Mouse (Mus musculus) forebrain, embryonic 10.5 days (tissue): ENCODE data around the gene Afg1l. TPM values are rescaled to one million over a fixed set of nuclear protein-coding genes. Genes with fewer than 3 reads are reported as not detected.

Source experiments
- DNase-seq: peaks from one replicate; pipeline ENCODE4 v3.0.0-alpha.2; 2017; ENCODE audit warnings: low spot score; ENCODE audit errors: extremely low spot score
- H3K27ac ChIP-seq: fragments of 300-500 bp; sonication (generic); 2 replicates; pipeline ENCODE4 v1.5.1; 2016; ENCODE audit warnings: mild to moderate bottlenecking
- H3K27me3 ChIP-seq: fragments of 300-500 bp; sonication (generic); 2 replicates; pipeline ENCODE4 v1.6.1; 2016; ENCODE audit warnings: mild to moderate bottlenecking; ENCODE audit not compliant: poor library complexity, severe bottlenecking
- H3K36me3 ChIP-seq: fragments of 300-500 bp; sonication (generic); replicated peaks from 2 replicates; pipeline ENCODE4 v1.6.1; 2016; ENCODE audit warnings: mild to moderate bottlenecking, moderate library complexity
- H3K4me1 ChIP-seq: fragments of 300-500 bp; sonication (generic); 2 replicates; pipeline ENCODE4 v1.6.1; 2016
- H3K4me3 ChIP-seq: fragments of 300-500 bp; sonication (generic); 2 replicates; pipeline ENCODE4 v1.5.1; 2016; ENCODE audit warnings: mild to moderate bottlenecking, moderate library complexity
- H3K9me3 ChIP-seq: fragments of 300-500 bp; sonication (generic); 2 replicates; pipeline ENCODE4 v1.6.1; 2016; ENCODE audit warnings: mild to moderate bottlenecking, moderate library complexity
- WGBS: fragments of 180-500 bp; shearing (Covaris S2); methylation state at CpG from one replicate; pipeline ENCODE4 v1.1.7; 2016; 5-methylcytosine and 5-hydroxymethylcytosine counted together
- polyA plus RNA-seq: library from polyadenylated mRNA; unstranded; fragments of >200 nt; fragmentation: Nextera tagmentation; extraction: Ambion mirVana; gene quantifications from 2 replicates; pipeline ENCODE4 v1.2.1, GENCODE M21; 2016

Afg1l gene
- polyA plus RNA-seq, 1 experiment from 2014 or later: 3.6 TPM

DNA sequence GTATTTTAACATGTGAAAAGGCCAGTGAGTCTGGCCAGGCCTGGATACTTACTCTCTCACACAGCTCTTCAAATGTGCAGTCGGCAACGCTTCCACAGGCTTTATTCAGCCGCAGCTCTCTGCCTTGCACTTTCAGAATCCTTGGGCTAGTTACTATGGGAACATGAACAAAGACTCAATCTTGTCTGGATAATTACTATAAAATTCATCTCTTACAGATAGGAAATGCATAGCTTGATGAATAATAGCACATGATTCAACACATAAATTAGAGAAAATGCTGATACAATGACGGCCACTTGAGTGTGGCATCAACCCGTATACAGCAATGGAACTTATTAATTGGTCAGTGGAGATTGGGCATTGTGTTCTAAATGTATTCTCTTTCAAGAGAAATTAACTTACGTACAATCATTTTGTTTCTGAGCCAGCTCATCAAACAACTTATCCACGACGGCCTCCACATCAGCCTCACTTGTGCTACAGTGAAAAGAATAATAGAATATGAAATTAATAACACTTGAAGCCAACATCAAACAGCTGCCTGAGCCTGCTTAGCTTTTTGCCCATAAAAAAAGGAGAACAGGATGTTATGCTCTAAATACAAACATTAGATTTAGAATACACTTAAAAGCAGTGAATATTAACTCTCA, 138.5 kb downstream of the Afg1l start:
- no peaks in the 10 kb centered on the region for H3K9me3 ChIP-seq
- peak; percentile 32 for DNase-seq
- no peaks in the 10 kb centered on the region for H3K36me3 ChIP-seq
- H3K27ac ChIP-seq: peak overlapping the region; percentile 63; the same call in 1 of the 2 replicates
- H3K4me1 ChIP-seq: peaks cover 50% of the 10 kb centered on the region
- H3K4me3 ChIP-seq: no peak overlapping the region
- peaks cover 9% of the 10 kb centered on the region; the same call in 1 of the 2 replicates for H3K27me3 ChIP-seq
- 51% methylated on average over 8 of the region's 8 CpGs for WGBS

DNA sequence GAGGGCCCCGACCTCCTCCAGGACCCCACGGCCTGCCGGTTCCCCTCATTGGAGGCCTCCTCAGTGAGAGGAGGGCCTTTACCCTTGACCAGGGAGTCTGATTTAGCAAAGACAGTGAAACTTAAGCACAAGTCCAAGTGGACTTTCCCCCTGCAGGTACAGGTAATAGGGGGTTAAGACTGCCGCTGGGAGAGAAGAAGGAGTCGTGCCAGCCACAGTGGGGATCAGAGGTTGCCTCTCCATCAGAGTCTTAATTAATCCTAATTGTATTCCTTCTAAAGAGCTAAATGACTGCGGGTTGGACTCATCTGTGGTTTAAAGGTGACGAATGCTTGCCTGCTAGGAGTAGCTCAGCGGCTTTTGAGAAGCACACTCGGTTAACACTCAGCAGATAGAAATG, 139.9 kb downstream of the Afg1l start:
- peaks cover 50% of the 10 kb centered on the region for H3K4me1 ChIP-seq
- peaks cover 6% of the 10 kb centered on the region; the same call in 1 of the 2 replicates for H3K27me3 ChIP-seq
- no peaks in the 10 kb centered on the region for H3K36me3 ChIP-seq
- 34% methylated on average over 9 of the region's 9 CpGs for WGBS
- no peak overlapping the region for H3K4me3 ChIP-seq
- peak overlapping the region; percentile 53; the same call in 1 of the 2 replicates for H3K27ac ChIP-seq
- DNase-seq: no peak
- no peaks in the 10 kb centered on the region for H3K9me3 ChIP-seq

DNA sequence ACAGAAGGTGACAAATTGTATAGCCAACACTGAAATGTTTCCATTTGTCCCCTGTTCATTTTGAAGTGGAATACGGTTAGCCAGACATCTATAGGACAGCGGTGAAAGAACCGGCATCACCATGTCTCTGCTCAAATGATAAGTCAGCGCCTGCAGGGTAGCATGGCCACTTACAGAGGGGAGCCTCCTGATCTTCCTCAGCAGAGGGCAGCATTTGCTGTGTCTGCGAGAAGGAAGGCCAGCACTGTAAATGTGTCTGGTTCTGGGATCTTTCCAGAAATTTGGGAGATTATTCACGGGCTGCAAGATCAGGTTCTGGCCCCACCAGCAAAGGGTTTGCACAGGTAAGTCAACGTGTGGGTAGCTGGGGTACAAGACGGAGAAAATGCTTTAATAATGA, 150.8 kb downstream of the Afg1l start:
- DNase-seq: no peak
- no peak overlapping the region for H3K27ac ChIP-seq
- H3K4me1 ChIP-seq: peaks cover 26% of the 10 kb centered on the region
- H3K9me3 ChIP-seq: no peaks in the 10 kb centered on the region
- 75% methylated on average over 8 of the region's 8 CpGs for WGBS
- H3K4me3 ChIP-seq: no peak overlapping the region
- H3K27me3 ChIP-seq: no peaks in the 10 kb centered on the region
- no peaks in the 10 kb centered on the region for H3K36me3 ChIP-seq

DNA sequence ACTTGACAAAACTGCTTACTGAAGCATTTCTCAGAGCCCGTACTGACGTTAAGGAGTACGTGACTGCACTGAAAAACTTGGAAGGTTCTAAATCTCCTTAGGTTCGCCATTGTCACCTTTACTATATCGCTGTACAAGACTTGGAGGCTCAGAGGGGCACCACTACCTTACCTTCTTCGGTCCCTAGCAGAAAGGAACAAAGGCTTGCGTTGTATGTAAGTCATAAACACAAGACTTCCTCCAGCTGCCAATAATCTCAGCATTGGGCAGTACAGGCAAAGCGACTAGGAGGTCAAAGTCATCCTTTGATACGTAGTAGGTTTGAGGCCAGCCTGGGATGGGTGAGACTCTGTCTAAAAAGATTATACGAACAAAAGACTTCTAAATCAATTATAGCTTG, 153.1 kb downstream of the Afg1l start:
- Histone ChIP-seq H3K4me1 (peaks cover 26% of the 10 kb centered on the region), H3K4me3 (no peak overlapping the region), H3K36me3 (no peaks in the 10 kb centered on the region), H3K27ac (no peak overlapping the region), H3K9me3 (no peaks in the 10 kb centered on the region), H3K27me3 (no peaks in the 10 kb centered on the region)
- WGBS: 86% methylated on average over 10 of the region's 10 CpGs
- DNase-seq: no peak

DNA sequence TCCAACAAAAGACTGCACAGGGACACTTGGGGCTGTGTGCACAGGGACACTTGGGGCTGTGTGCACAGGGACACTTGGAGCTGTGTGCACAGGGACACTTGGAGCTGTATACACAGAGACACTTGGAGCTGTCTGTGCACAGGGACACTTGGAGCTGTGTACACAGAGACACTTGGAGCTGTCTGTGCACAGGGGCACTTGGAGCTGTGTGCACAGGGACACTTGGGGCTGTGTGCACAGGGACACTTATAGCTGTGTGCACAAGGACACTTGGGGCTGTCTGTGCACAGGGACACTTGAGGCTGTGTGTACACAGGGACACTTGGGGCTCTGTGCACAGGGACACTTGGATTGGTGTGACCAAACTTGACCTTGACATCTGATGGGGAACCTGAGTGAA, 154.4 kb downstream of the Afg1l start:
- Histone ChIP-seq H3K4me1 (peaks cover 26% of the 10 kb centered on the region), H3K9me3 (no peaks in the 10 kb centered on the region), H3K36me3 (no peaks in the 10 kb centered on the region), H3K27me3 (no peaks in the 10 kb centered on the region), H3K4me3 (no peak overlapping the region), H3K27ac (no peak overlapping the region)
- no peak for DNase-seq

DNA sequence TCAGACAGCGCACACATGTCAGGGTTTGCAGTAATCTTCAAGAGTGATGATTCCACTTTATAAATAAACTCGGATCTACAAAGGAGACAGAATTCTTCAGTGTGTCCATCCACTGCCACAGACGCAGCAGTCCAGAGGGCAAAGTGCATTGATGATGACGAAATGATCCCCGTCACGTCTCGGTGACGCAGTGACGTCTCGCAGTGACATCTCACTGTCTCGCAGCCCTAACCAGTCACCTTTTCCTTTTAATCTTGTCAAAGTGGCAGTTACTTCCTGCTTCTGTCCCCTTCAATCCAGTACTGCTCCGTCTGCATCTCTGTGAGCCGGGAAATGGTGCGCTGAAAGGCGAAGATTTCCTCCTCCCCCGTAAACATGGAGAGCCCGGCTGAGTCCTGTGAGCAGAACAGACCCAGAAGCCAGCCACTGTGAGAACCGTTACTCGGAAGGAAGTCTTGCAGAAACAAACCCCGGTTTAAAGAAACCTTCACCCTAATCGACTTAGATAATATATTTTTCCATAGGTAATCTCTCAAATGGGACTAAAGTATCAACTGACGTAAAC, 165.1 kb downstream of the Afg1l start:
- no peak overlapping the region for H3K4me3 ChIP-seq
- no peaks in the 10 kb centered on the region for H3K36me3 ChIP-seq
- H3K27ac ChIP-seq: no peak overlapping the region
- H3K9me3 ChIP-seq: no peaks in the 10 kb centered on the region
- H3K27me3 ChIP-seq: peaks cover 15% of the 10 kb centered on the region
- WGBS: 87% methylated on average over 22 of the region's 22 CpGs
- H3K4me1 ChIP-seq: peaks cover 4% of the 10 kb centered on the region
- no peak for DNase-seq

DNA sequence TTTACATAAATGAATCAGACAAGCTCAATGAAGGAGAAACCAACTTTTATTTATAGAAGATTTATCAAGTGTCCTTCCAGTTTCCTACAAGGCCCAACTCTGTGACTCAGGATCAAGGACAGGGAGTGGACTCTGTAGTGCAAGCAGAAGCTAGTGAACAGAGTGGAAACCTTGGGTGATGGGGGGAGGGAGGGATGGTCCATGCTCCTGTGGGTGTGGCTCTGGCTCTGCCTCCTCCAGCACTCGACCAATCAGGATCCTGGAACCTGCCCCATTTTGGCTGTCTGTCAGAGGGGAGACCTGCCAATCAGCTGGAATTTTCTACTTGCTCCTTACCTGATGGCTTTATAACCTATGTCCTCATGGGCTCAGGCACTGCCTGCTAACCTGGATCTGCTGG, 165.8 kb downstream of the Afg1l start:
- H3K9me3 ChIP-seq: no peaks in the 10 kb centered on the region
- H3K4me3 ChIP-seq: no peak overlapping the region

DNA sequence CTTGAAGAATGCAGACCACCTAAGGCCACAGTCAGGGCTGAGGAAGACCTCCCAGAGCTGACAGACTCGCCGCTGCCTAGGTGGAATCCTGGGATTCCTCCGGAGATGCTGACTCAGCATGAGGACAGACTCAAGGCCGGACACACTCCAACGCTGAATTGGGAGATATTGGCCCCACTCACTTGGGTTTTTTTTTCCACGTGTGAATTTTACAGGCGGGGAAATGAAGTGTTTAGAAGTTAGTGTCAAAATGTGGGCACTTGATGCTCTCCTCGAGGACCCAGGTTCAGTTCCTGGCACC, 169.7 kb downstream of the Afg1l start:
- Histone ChIP-seq H3K27ac (peak overlapping the region; percentile 40; the same call in 1 of the 2 replicates), H3K36me3 (no peaks in the 10 kb centered on the region), H3K4me1 (peaks cover 13% of the 10 kb centered on the region), H3K9me3 (no peaks in the 10 kb centered on the region), H3K27me3 (peaks cover 30% of the 10 kb centered on the region), H3K4me3 (peak overlapping the region; percentile 38)
- WGBS: 33% methylated on average over 8 of the region's 8 CpGs
- DNase-seq: no peak

More for the DNA sequence above, 165.8 kb downstream of the Afg1l start:
- peaks cover 19% of the 10 kb centered on the region for H3K27me3 ChIP-seq
- peaks cover 12% of the 10 kb centered on the region for H3K4me1 ChIP-seq
- no peak for DNase-seq
- H3K36me3 ChIP-seq: no peaks in the 10 kb centered on the region
- H3K27ac ChIP-seq: no peak overlapping the region
- WGBS: 95% methylated on average over 1 of the region's 1 CpGs

DNA sequence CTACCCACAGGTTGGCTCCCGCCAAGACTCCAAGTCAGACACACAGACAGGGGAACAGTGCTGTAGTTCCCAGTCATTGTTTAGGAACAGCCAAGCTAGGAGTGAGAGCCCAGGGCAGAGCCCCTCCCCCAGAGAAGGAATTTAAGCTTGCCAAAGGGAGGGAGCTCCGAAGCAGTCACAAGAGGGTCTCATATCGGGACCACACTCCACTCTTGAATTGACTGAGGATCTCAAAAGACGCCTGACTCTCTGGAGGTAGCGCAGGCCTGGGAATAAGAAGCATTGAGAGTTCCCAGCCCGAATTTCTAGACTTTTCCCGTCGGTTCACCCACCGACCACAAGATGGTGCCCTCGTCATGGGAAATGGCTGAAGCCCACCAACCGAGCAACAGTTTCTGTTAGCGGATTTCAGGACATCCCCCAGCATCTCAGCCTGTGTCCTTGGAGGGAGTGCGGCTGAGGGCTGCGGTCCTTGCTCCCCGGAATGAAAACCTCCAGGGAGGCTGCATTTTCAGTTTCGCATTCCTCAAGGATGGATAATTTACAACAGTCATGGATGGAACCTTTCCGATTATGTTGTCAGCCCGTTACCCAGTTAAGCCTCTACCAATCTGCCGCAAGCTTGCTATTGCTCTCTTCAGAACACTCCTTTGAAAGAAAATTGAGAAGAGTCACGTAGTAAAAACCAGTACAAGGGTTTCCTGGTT, 170.2 kb downstream of the Afg1l start:
- no peaks in the 10 kb centered on the region for H3K36me3 ChIP-seq
- DNase-seq: peak; percentile 87
- peak overlapping the region; percentile 40; the same call in 1 of the 2 replicates for H3K27ac ChIP-seq
- peak overlapping the region; percentile 38 for H3K4me3 ChIP-seq
- H3K27me3 ChIP-seq: peaks cover 30% of the 10 kb centered on the region
- H3K9me3 ChIP-seq: no peaks in the 10 kb centered on the region
- WGBS: 7% methylated on average over 20 of the region's 20 CpGs
- peaks cover 13% of the 10 kb centered on the region for H3K4me1 ChIP-seq

DNA sequence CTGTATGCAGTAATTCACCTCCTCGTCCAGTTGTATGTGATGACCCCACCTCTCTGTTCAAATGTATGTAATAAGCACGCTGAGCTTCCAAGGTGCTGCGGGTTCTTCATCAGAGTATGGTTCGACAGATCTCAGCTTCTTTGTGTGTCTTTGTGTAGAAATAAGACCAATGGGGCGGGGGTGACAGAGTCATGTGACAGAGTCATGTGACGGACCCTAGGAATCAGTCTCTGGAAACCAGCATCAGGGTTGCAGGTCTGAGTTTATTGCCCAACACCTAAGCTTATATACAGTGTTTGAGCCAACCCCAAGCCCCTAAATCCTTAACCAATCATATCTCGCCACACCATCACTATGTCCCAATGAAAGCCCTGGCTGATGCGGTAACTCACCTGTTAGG, 171.9 kb downstream of the Afg1l start:
- H3K4me3 ChIP-seq: no peak overlapping the region
- no peaks in the 10 kb centered on the region for H3K9me3 ChIP-seq
- WGBS: 86% methylated on average over 8 of the region's 8 CpGs
- peaks cover 13% of the 10 kb centered on the region for H3K4me1 ChIP-seq
- H3K27ac ChIP-seq: no peak overlapping the region
- DNase-seq: no peak
- no peaks in the 10 kb centered on the region for H3K36me3 ChIP-seq
- peaks cover 30% of the 10 kb centered on the region for H3K27me3 ChIP-seq

DNA sequence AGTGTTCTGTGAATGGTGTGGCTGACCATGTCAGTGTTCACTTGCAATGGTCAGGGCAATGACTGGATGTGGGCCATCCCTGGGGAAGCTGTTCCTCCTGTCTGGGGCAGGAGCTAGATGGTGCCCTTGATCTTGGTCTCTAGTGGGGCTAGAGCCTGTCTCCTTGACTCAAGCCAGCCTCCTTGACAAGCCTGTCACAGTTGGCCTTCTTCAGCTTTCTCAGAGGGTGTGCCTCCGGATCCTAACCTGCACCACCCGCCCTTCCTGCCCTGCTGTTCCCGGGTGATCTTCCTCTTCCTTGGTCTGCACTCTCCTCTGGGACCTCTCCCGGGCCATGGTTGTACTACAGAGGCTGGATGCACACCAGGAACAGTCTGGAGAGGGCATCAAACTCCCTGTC, 177.6 kb downstream of the Afg1l start:
- peaks cover 6% of the 10 kb centered on the region; the same call in 1 of the 2 replicates for H3K4me1 ChIP-seq
- no peaks in the 10 kb centered on the region for H3K36me3 ChIP-seq
- no peak for DNase-seq
- H3K27ac ChIP-seq: no peak overlapping the region
- H3K4me3 ChIP-seq: no peak overlapping the region
- no peaks in the 10 kb centered on the region for H3K9me3 ChIP-seq
- 75% methylated on average over 4 of the region's 4 CpGs for WGBS
- no peaks in the 10 kb centered on the region for H3K27me3 ChIP-seq

DNA sequence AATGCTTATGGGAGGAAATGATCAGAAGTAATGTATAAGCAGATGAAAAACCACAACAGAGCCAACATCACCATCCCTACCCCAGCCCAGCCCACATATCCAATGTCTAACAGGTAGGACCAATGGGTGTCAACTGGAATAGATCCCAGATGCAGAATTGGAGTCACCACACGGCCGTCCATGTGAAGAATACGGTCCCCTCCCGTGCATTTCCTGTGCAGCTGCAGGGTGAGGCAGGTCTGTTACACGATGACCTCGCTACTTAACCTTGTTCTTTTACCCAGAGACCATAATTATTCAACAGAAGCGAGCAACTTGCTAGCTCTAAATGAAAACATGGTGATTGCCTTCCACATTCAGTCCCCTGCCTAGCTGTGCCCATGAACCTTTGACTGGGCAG, 178.4 kb downstream of the Afg1l start:
- Histone ChIP-seq H3K27ac (no peak overlapping the region), H3K27me3 (no peaks in the 10 kb centered on the region), H3K36me3 (no peaks in the 10 kb centered on the region), H3K9me3 (no peaks in the 10 kb centered on the region), H3K4me3 (no peak overlapping the region), H3K4me1 (peaks cover 6% of the 10 kb centered on the region; the same call in 1 of the 2 replicates)
- DNase-seq: no peak
- WGBS: 69% methylated on average over 7 of the region's 7 CpGs

DNA sequence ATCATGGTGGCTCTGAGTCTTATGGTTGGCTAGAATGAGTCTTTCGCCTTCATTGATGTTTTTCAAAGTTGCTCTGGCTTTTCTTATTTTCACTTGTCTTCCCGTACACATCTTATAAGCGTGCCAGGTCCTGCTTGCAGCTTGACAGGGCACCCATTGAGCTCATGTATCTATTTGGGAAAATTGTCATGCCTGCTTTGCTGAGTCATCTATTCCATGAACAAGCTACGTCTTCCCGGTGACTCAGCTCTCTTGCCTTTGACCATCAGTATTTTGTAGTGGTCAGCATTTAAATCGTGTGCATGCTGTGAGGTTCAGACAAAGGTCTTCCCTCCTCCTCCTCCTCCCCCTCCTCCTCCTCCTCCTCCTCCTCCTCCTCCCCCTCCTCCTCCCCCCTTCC, 178.9 kb downstream of the Afg1l start:
- H3K4me1 ChIP-seq: peaks cover 6% of the 10 kb centered on the region; the same call in 1 of the 2 replicates
- no peak for DNase-seq
- H3K36me3 ChIP-seq: no peaks in the 10 kb centered on the region
- no peak overlapping the region for H3K27ac ChIP-seq
- WGBS: 85% methylated on average over 6 of the region's 6 CpGs
- H3K27me3 ChIP-seq: no peaks in the 10 kb centered on the region
- H3K9me3 ChIP-seq: no peaks in the 10 kb centered on the region
- H3K4me3 ChIP-seq: no peak overlapping the region
